Mouse (Mus musculus) G1E-ER4 (cell line): ENCODE results near the gene Arl6ip4. TPM values are rescaled to one million over a fixed set of nuclear protein-coding genes. Genes with fewer than 3 reads are reported as not detected.

Experiments
- GATA1 ChIP-seq: IDR thresholded peaks from one replicate; pipeline ENCODE4 v1.8.0; 2012; ENCODE audit warnings: low read length, inconsistent platforms
- polyA plus RNA-seq: library from polyadenylated mRNA; stranded (reverse); fragments of >175 nt; gene quantifications from 2 replicates; pipeline ENCODE4 v1.2.3, GENCODE M21; 2012

Gene Arl6ip4
- polyA plus RNA-seq, 1 experiment: 142 TPM

- TF ChIP-seq GATA1: no peak
Observed at GRCm38 (mm10) chr5:124111742-124112497, 4.0 kb upstream of the Arl6ip4 start, which contains the start of gene Ogfod2. Gene Ogfod2, plus strand, starts transcription at chr5:124112297.

GRCm38 (mm10) chr5:124112531-124112930, 3.4 kb upstream of the Arl6ip4 start:
- TF ChIP-seq GATA1: no peak

DNA sequence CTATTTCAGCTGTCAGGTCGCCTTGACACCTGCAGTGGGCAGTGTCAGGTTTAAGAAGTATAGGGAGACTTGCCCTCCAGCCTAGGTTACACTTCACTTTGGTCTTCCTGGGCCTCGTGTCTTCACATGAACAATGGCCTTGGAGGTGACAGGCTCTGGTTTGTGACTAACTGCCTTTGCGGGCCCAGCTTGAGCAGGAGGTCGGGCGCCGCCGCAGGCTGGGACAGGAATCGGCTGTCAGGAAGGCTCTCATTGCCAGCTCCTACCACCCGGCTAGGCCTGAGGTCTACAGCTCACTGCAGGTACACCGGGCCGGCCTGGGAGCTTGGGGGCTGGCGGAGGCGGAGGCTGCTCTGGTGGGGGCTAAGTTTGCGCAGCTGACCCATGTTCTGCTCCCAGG, 2.9 kb upstream of the Arl6ip4 start:
- no peak for TF ChIP-seq GATA1

DNA sequence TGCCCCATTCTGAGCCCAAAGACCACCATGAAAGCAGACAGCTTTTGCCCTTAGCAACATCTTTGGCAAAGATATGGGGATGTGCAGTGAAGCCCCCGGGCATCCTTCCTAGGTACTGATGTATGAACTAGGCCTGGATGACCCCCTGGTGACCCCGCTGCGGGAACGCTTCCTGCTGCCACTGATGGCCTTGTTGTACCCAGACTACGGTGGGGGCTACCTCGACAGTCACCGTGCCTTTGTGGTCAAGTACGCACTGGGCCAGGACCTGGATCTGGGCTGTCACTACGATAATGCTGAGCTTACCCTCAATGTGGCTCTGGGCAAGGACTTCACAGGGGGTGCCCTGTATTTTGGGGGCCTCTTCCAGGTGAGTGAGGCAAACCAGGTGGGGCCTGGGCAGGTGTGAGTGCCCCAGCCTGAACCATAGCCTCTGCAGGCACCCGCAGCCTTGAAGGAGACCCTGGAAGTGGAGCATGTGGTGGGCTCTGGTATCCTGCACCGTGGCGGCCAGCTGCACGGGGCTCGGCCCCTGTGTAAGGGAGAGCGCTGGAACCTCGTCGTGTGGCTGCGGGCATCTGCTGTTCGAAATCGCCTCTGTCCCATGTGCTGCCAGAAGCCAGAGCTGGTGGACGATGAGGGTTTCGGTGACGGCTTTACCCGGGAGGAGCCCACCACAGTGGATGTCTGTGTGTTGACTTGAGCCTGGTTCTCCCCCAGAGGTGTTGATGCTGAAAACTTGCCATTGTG, 1.4 kb upstream of the Arl6ip4 start:
- no peak for TF ChIP-seq GATA1

DNA sequence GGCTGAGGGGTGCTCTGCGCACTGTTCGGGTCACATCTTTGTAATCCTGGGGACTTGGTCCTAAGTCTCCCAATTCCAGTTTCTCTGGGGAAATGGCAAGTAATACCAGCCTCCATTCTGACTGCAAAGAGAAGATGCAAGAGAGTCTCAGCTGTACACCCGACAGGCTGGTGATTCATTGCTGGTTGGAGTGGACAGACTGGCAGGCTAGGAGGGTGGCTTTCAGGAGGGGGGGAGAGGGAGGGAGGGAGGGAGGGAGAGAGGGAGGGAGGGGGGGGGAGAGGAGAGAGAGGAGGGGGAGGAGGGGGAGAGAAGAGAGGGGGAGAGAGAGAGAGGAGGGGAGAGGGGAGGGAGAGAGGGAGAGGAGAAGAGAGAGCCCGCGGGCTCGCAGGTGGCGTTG, 358 bp upstream of the Arl6ip4 start:
- TF ChIP-seq GATA1: no peak

- TF ChIP-seq GATA1: no peak
Observed at GRCm38 (mm10) chr5:124119204-124119603, 3.3 kb downstream of the Arl6ip4 start.

DNA sequence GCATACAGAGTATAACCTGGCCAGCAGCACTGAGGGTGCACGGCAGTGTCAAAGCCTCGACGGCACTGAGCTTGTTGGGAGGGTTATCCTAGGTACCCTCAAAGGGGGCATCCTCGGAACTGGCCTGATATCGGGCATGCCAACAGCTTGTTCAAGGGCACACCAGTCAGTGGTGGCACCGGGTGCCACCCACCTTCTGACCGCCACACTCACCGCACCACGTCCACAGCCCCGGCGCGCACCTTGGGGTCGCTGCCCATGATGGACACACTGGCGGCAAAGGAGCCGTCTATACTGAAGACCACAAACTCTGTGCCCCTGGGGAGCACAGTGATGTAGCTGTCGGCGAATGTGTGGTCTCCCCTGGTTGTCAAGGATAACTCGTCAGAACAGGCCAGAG, 6.5 kb downstream of the Arl6ip4 start:
- TF ChIP-seq GATA1: no peak

GRCm38 (mm10) chr5:124125093-124125492, 9.2 kb downstream of the Arl6ip4 start:
- TF ChIP-seq GATA1: no peak

DNA sequence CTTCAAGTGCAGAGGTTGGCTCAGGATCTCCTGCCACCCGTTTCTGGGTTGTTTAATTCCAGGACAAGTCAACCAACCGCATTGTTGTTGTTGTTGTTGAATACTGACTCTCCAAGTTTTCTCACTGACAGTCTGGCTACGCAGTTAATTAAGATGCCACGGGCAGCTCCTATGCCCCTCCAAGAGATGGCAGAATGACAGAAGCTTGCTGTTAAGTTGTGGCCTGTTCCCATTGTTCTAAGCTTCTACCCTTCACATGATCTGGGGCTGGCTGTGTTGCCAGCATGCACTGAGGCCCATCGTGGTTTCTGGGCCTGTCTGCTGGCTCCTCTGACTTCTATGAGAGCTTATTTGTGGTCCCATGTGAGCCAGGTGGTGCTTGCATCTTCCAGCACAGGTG, 18.4 kb downstream of the Arl6ip4 start:
- TF ChIP-seq GATA1: no peak

DNA sequence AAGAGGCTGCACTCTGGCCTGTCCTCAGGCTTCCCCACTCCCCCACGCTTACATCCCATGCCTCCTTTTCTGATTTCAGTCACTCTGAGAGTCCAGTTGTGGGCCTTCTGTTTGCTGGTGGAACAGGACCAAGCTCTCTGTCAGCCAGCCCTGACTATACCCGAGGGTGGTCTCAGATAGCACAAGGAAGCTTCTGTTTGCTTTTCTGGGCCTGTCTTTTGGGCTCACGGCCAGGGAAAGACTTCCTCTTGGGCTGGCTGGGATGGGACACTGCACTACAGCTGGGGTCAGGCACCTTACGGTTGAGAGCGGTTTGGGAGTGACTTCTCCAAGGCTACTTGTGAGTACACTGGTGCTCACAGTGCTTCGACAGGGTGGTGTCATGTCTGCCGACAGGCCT, 22.2 kb downstream of the Arl6ip4 start:
- no peak for TF ChIP-seq GATA1

DNA sequence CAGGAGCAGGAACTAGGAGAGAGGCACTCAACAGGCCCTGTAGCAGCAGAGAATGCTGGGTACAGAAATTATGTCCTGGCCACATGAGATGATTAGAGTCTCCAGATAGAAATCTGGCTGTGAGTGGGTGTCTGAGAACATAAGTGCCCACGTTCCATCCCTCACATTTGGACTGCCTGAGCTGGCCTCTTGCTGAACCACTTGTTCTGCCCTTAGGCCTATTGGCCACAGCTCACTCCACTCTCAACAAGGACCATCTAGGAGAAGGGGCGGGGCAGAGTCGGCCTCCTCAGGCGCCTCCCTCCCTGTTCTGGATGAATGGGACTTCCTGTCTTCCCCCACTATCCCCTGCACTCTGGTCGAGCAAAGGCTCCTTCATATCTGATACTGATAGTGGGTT, 33.1 kb downstream of the Arl6ip4 start:
- TF ChIP-seq GATA1: no peak

GRCm38 (mm10) chr5:124150895-124151294, 35.0 kb downstream of the Arl6ip4 start:
- no peak for TF ChIP-seq GATA1

DNA sequence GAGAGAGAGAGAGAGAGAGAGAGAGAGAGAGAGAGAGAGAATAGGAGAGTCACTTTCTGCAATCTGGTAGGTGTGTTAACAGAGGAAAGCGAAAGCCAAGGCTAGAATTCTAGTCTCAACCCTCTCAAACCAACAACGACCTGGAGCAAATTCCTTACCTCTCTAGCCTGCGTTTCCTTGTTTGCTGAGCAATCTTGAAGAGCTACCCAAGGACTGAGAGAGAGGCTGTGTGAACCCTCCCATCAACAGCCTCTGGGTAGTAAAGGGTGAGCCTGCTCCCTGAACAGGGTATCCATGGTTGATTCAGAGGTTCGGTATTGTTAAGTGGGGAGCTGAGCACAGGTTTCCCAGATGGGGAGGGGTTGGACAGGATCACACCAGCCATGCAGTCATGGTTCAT, 36.8 kb downstream of the Arl6ip4 start:
- no peak for TF ChIP-seq GATA1

GRCm38 (mm10) chr5:124155943-124156342, 40.1 kb downstream of the Arl6ip4 start:
- TF ChIP-seq GATA1: no peak

DNA sequence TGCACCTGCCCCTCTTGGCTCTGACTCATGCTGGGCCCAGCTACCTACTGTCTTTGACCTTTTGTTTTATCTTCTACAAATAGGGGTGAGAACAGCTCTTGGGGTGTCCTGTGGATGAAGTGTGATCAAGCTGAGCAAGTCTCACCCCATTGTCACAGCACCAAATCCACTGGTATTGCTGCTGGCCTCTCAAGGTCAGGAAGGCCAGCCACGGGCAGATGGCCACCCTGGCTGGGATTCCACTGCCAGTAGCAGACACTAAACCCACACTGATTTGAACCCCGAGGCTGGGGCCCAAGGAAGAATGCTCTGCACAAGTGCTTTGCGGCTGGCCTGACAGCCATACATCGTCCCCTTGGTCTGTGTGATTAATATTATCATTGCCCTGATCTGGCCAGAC, 42.4 kb downstream of the Arl6ip4 start:
- TF ChIP-seq GATA1: no peak

- TF ChIP-seq GATA1: no peak
Observed at GRCm38 (mm10) chr5:124159453-124159852, 43.6 kb downstream of the Arl6ip4 start.

DNA sequence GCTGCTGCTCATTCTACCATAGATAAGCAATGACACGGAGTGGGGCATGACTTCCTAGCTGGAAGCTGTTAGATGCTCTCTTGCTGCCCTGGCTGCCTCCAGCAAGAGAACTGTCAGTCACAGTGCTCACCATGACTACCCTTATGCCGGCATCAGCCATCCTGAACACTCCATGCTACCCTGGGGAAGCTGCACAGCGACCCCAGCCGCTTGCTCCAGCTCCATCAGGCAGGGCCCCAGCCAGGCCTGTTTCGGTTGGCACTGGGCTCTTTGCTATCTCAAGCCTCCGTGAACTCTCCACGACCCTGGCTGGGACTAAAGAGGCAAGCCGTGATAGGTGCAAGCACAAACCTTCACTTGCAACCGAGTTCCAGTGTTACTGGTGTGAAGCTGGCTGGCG, 45.9 kb downstream of the Arl6ip4 start:
- no peak for TF ChIP-seq GATA1
